Mouse (Mus musculus) layer of hippocampus, postnatal 36 days (tissue): ENCODE measurements around the gene Fbxo9. TPM values are rescaled to one million over a fixed set of nuclear protein-coding genes. Genes with fewer than 3 reads are reported as not detected.
"Not testable (repeated sequence)": the region's sequence is repeated elsewhere in the genome, so short reads cannot be mapped to it uniquely, and the experiment has no call there.

ENCODE experiments used
- DNase-seq, 2 experiments: peaks; one replicate each; pipeline ENCODE4 v3.0.0; 2022
- total RNA-seq, 2 experiments: library from RNA; stranded (reverse); gene quantifications; 2 replicates each; pipeline ENCODE4 v1.2.3; 2021

The Fbxo9 gene
- total RNA-seq, 2 experiments from 2014 or later, result 90.2 to 92.4 TPM

GRCm38 (mm10) chr9:78107912-78108795 lies 711 bp downstream of the Fbxo9 start:
- peak; percentile 82 to 85 for DNase-seq

- DNase-seq, result no peak
These were observed 1.3 kb downstream of the Fbxo9 start for GRCm38 (mm10) chr9:78107582-78107911.

GRCm38 (mm10) chr9:78106821-78107220 lies 2.0 kb downstream of the Fbxo9 start:
- DNase-seq, result no peak

- no peak for DNase-seq
These were observed 3.3 kb downstream of the Fbxo9 start for GRCm38 (mm10) chr9:78105501-78105932.

- no peak for DNase-seq
These were observed 3.9 kb downstream of the Fbxo9 start for GRCm38 (mm10) chr9:78104973-78105372.

- no peak for DNase-seq
These were observed 4.8 kb downstream of the Fbxo9 start for GRCm38 (mm10) chr9:78103965-78104560.

- DNase-seq, result no peak
These were observed 7.4 kb downstream of the Fbxo9 start for GRCm38 (mm10) chr9:78101431-78101830.

- no peak for DNase-seq
These were observed 7.9 kb downstream of the Fbxo9 start for GRCm38 (mm10) chr9:78100956-78101355.

GRCm38 (mm10) chr9:78096376-78096775 lies 12.5 kb downstream of the Fbxo9 start:
- no peak for DNase-seq

- no peak for DNase-seq
These were observed 13.2 kb downstream of the Fbxo9 start for GRCm38 (mm10) chr9:78095686-78096085.

GRCm38 (mm10) chr9:78090596-78090995 lies 18.3 kb downstream of the Fbxo9 start:
- no peak for DNase-seq

- DNase-seq, result no peak
These were observed 19.0 kb downstream of the Fbxo9 start for GRCm38 (mm10) chr9:78089906-78090305.

GRCm38 (mm10) chr9:78088971-78089370 lies 19.9 kb downstream of the Fbxo9 start:
- no peak for DNase-seq

GRCm38 (mm10) chr9:78088521-78088920 lies 20.3 kb downstream of the Fbxo9 start:
- DNase-seq, result no peak

- no peak for DNase-seq
These were observed 21.1 kb downstream of the Fbxo9 start for GRCm38 (mm10) chr9:78087751-78088150.

- no peak for DNase-seq
These were observed 23.1 kb downstream of the Fbxo9 start for GRCm38 (mm10) chr9:78085722-78086287.

GRCm38 (mm10) chr9:78084341-78084740 lies 24.5 kb downstream of the Fbxo9 start:
- DNase-seq, result no peak

GRCm38 (mm10) chr9:78081835-78082234 lies 27.0 kb downstream of the Fbxo9 start:
- DNase-seq, result no peak

- no peak for DNase-seq
These were observed 30.6 kb downstream of the Fbxo9 start for GRCm38 (mm10) chr9:78078240-78078639.

GRCm38 (mm10) chr9:78075256-78075655 lies 33.6 kb downstream of the Fbxo9 start:
- no peak for DNase-seq

- DNase-seq, result no peak
These were observed 35.0 kb downstream of the Fbxo9 start for GRCm38 (mm10) chr9:78073713-78074340.

GRCm38 (mm10) chr9:78073291-78073690 lies 35.6 kb downstream of the Fbxo9 start:
- DNase-seq, result not testable (repeated sequence)

GRCm38 (mm10) chr9:78071626-78072025 lies 37.2 kb downstream of the Fbxo9 start:
- no peak for DNase-seq
